Mouse (Mus musculus) testis, adult 2 months (tissue): ENCODE results near the gene Ager.

Experiments used
- CTCF ChIP-seq: fragments of 200-500 bp; IDR thresholded peaks from 2 replicates; pipeline ENCODE4 v1.5.1; 2012; ENCODE audit warnings: low read depth, mild to moderate bottlenecking, inconsistent platforms, low read length, moderate library complexity; ENCODE audit not compliant: control insufficient read depth, insufficient read depth, insufficient replicate concordance
- POLR2A ChIP-seq: fragments of 200-500 bp; IDR thresholded peaks from 2 replicates; pipeline ENCODE4 v1.6.1; 2012; ENCODE audit warnings: low read depth, mild to moderate bottlenecking, inconsistent platforms, low read length, moderate library complexity; ENCODE audit not compliant: control insufficient read depth

DNA sequence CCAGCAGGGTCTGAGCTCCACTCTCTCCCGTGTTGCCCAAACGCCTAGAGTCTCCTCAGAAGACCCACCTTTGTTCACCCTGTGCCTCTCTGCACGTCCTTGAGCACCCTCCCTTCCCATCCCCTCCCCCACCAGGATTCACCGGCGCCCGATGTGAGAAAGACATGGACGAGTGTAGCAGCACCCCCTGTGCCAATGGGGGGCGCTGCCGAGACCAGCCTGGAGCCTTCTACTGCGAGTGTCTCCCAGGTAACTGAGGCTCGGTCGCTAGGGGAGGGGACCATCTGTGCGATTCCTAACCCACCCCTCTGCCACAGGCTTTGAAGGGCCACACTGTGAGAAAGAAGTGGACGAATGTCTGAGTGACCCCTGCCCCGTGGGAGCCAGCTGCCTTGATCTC lies 25.3 kb upstream of the Ager start:
- TF ChIP-seq CTCF: peak; percentile 45; the same call in 1 of the 2 replicates
- no peak for TF ChIP-seq POLR2A
